Mouse (Mus musculus): ENCODE measurements around the gene Taf6.

Gene Taf6

GRCm38 (mm10) chr5:138171695-138172491 lies 15.4 kb downstream of the Taf6 start, which contains the start of the genes Ap4m1 and Mcm7:
Ap4m1 (plus strand) TSS chr5:138172002.
Mcm7 (minus strand) TSS chr5:138172422.
- peak; percentile 95 for DNase-seq (ENCODE audit: low spot score)

GRCm38 (mm10) chr5:138170936-138171561 lies 16.2 kb downstream of the Taf6 start:
- DNase-seq (ENCODE audit: low spot score): peak; percentile 95

- no peak for DNase-seq (ENCODE audit: low spot score)
Observed at GRCm38 (mm10) chr5:138165594-138165993, 21.7 kb downstream of the Taf6 start.

- DNase-seq (ENCODE audit: low spot score): no peak
Observed at GRCm38 (mm10) chr5:138163610-138164009, 23.6 kb downstream of the Taf6 start.

GRCm38 (mm10) chr5:138163046-138163445 lies 24.2 kb downstream of the Taf6 start:
- DNase-seq (ENCODE audit: low spot score): no peak

GRCm38 (mm10) chr5:138160842-138161665 lies 26.2 kb downstream of the Taf6 start, which contains the start of gene Cops6:
Cops6 (plus strand) TSS chr5:138161071.
- DNase-seq (ENCODE audit: low spot score): peak; percentile 94

- no peak for DNase-seq (ENCODE audit: low spot score)
Observed at GRCm38 (mm10) chr5:138160224-138160762, 27.0 kb downstream of the Taf6 start.

- peak; percentile 66 for DNase-seq (ENCODE audit: low spot score)
Observed at GRCm38 (mm10) chr5:138155443-138155976, 31.7 kb downstream of the Taf6 start, which contains the start of gene Zfp113. Zfp113 (minus strand) TSS chr5:138155744.

- no peak for DNase-seq (ENCODE audit: low spot score)
Observed at GRCm38 (mm10) chr5:138154390-138154789, 32.9 kb downstream of the Taf6 start.

- DNase-seq (ENCODE audit: low spot score): no peak
Observed at GRCm38 (mm10) chr5:138138585-138138984, 48.7 kb downstream of the Taf6 start.

- no peak for DNase-seq (ENCODE audit: low spot score)
Observed at GRCm38 (mm10) chr5:138137935-138138549, 49.2 kb downstream of the Taf6 start.

- DNase-seq (ENCODE audit: low spot score): no peak
Observed at GRCm38 (mm10) chr5:138137257-138137656, 50.0 kb downstream of the Taf6 start.

GRCm38 (mm10) chr5:138132425-138133064 lies 54.7 kb downstream of the Taf6 start:
- DNase-seq (ENCODE audit: low spot score): no peak

All from urinary bladder, postnatal 25 days (tissue).